Mouse (Mus musculus): ENCODE measurements at regions not wholly inside any gene's neighbourhood (a gene's known extent, or its start where the extent isn't known, plus 50 kb on each side); places are given as distances from the start of the nearest gene placed in this dataset.

DNA sequence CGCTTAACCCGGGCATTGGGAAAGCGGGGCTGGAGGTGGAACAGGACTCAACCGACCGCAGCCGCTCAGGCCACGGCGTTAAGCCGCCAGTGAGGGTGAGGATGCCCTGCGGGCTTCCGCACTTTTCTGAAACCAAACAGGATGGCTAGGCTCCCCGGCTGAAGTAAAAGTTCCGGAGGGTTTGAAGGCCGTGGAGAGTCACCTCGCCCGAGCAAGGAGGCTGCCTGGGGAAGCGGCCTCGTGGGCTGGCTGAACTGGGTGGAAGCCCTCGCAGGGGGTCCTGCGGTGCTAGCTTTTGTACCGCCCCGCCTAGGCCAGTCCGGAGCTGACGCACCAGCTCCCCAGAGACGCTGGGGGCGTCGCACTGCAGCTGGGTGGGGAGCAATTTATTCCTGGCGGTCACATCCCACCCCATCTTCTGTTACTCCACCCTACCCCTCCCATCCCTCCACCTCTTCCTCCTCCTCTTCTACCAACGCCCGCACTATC lies 217.1 kb downstream of the Mef2c start:
- H3K4me3 ChIP-seq (ENCODE audit: insufficient read depth in 1 of 2, low read depth in 2 of 2, low read length in 2 of 2) = no peak overlapping the region
- H3K4me2 ChIP-seq (ENCODE audit: low read depth) = no peak overlapping the region
- ATAC-seq (ENCODE audit: insufficient read depth) = no peak

DNA sequence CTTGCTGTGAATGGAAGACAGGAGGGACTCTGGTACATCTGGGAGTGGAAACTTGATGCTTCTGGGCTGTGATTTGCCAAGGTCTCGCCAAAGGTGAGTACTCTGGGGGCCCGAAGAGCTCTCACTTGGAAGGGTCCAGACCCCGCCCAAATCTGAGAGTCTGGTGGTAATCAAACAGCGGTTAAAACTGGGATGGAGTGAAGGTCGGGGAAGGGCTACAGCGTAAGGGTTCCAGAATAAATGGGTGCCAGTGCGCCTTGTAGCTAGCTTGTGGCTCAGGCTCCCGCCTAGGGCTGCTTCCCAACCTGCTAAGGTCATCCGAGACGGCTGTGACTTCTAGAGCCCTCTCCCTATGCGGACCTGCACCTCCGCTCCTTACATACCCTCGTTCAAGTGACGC lies 217.7 kb downstream of the Mef2c start:
- peaks cover 94% of the 10 kb centered on the region for H3K27me3 ChIP-seq (ENCODE audit: control insufficient read depth, insufficient read depth, low read length)

More for the DNA sequence above, 217.1 kb downstream of the Mef2c start:
- no peaks in the 10 kb centered on the region for H3K36me3 ChIP-seq (replicated peaks; ENCODE audit: control insufficient read depth, insufficient read depth, low read depth)
- no peaks in the 10 kb centered on the region for H3K9me3 ChIP-seq (ENCODE audit: control insufficient read depth, low read length)
- no peaks in the 10 kb centered on the region for H3K4me1 ChIP-seq (replicated peaks; ENCODE audit: control insufficient read depth in 2 of 2, insufficient read depth in 2 of 2, low read length in 1 of 2)
- H3K9ac ChIP-seq (replicated peaks) = no peak overlapping the region
- under 1% methylated on average over 30 of the region's 30 CpGs for WGBS (ENCODE audit: insufficient replicate concordance)
- no peak overlapping the region for H3K27ac ChIP-seq
- TF ChIP-seq CTCF (IDR thresholded peaks at IDR 0.05; ENCODE audit: low read depth) (no peak), EP300 (IDR thresholded peaks at IDR 0.05; ENCODE audit: low read depth) (no peak)
- DNase-seq (ENCODE audit: low read depth in 3 of 3, low spot score in 3 of 3) = no peak
- peaks cover 94% of the 10 kb centered on the region for H3K27me3 ChIP-seq (ENCODE audit: control insufficient read depth, insufficient read depth, low read length)

DNA sequence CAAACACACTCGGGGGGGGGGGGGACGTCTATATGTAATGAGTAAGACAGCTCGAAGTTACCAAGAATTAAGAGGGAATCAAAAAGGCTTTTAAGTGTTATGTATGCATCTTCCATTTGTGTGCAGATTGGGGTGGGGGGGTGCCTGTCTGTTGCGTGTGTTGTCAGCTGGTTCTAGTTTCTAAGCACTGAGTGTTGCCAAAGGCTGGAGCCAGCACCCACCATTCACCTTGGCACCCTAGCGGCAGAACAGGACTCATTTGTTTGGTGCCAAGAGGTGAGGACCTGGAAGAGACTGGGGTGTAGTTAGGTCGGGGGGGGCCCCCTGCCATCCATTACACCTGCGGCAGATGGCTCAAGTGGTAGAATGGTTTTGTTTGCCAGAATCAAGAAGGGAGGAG lies 218.4 kb downstream of the Mef2c start:
- Histone ChIP-seq H3K36me3 (replicated peaks; ENCODE audit: control insufficient read depth, insufficient read depth, low read depth) (no peaks in the 10 kb centered on the region), H3K9me3 (ENCODE audit: control insufficient read depth, low read length) (no peaks in the 10 kb centered on the region), H3K4me3 (ENCODE audit: insufficient read depth in 1 of 2, low read depth in 2 of 2, low read length in 2 of 2) (no peak overlapping the region), H3K4me2 (ENCODE audit: low read depth) (no peak overlapping the region), H3K27ac (no peak overlapping the region), H3K27me3 (ENCODE audit: control insufficient read depth, insufficient read depth, low read length) (peaks cover 94% of the 10 kb centered on the region), H3K9ac (replicated peaks) (no peak overlapping the region), H3K4me1 (replicated peaks; ENCODE audit: control insufficient read depth in 2 of 2, insufficient read depth in 2 of 2, low read length in 1 of 2) (no peaks in the 10 kb centered on the region)
- DNase-seq (ENCODE audit: low read depth in 3 of 3, low spot score in 3 of 3) (no peak), ATAC-seq (ENCODE audit: insufficient read depth) (no peak)
- TF ChIP-seq EP300 (IDR thresholded peaks at IDR 0.05; ENCODE audit: low read depth) (no peak), CTCF (IDR thresholded peaks at IDR 0.05; ENCODE audit: low read depth) (no peak)
- 4% methylated on average over 7 of the region's 7 CpGs for WGBS (ENCODE audit: insufficient replicate concordance)

More for the DNA sequence above, 217.7 kb downstream of the Mef2c start:
- no peak overlapping the region for H3K4me3 ChIP-seq (ENCODE audit: insufficient read depth in 1 of 2, low read depth in 2 of 2, low read length in 2 of 2)
- H3K9me3 ChIP-seq (ENCODE audit: control insufficient read depth, low read length) = no peaks in the 10 kb centered on the region
- TF ChIP-seq CTCF (IDR thresholded peaks at IDR 0.05; ENCODE audit: low read depth) (no peak), EP300 (IDR thresholded peaks at IDR 0.05; ENCODE audit: low read depth) (no peak)
- no peak for DNase-seq (ENCODE audit: low read depth in 3 of 3, low spot score in 3 of 3)
- no peak overlapping the region for H3K9ac ChIP-seq (replicated peaks)
- no peaks in the 10 kb centered on the region for H3K4me1 ChIP-seq (replicated peaks; ENCODE audit: control insufficient read depth in 2 of 2, insufficient read depth in 2 of 2, low read length in 1 of 2)
- H3K36me3 ChIP-seq (replicated peaks; ENCODE audit: control insufficient read depth, insufficient read depth, low read depth) = no peaks in the 10 kb centered on the region
- H3K4me2 ChIP-seq (ENCODE audit: low read depth) = no peak overlapping the region
- 6% methylated on average over 14 of the region's 14 CpGs for WGBS (ENCODE audit: insufficient replicate concordance)
- H3K27ac ChIP-seq = no peak overlapping the region
- no peak for ATAC-seq (ENCODE audit: insufficient read depth)

DNA sequence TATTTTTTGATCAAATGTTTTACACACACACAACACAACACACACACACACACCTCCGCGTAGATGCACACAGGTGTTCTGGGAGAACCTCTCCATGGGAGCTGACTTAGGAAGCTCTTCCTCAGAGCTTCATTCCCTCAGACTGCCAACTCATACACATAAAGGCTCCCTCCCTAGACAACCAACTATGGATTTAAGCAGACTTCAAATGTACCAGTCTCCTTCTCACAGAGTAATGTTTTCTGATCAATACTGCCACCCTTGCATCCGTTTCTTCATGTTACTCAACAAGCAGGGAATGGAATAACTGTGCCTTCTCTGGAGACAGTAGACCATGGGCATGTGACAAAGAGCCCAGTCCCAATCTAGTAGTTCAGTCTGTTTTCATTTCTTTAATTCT lies 219.0 kb downstream of the Mef2c start:
- WGBS (ENCODE audit: insufficient replicate concordance) = 7% methylated on average over 3 of the region's 3 CpGs
- DNase-seq (ENCODE audit: low read depth in 3 of 3, low spot score in 3 of 3) (no peak), ATAC-seq (ENCODE audit: insufficient read depth) (no peak)
- no peak for TF ChIP-seq CTCF (IDR thresholded peaks at IDR 0.05; ENCODE audit: low read depth)
- no peak for TF ChIP-seq EP300 (IDR thresholded peaks at IDR 0.05; ENCODE audit: low read depth)
- Histone ChIP-seq H3K4me3 (ENCODE audit: insufficient read depth in 1 of 2, low read depth in 2 of 2, low read length in 2 of 2) (no peak overlapping the region), H3K36me3 (replicated peaks; ENCODE audit: control insufficient read depth, insufficient read depth, low read depth) (no peaks in the 10 kb centered on the region), H3K27ac (no peak overlapping the region), H3K9me3 (ENCODE audit: control insufficient read depth, low read length) (no peaks in the 10 kb centered on the region), H3K4me2 (ENCODE audit: low read depth) (no peak overlapping the region), H3K27me3 (ENCODE audit: control insufficient read depth, insufficient read depth, low read length) (peaks cover 94% of the 10 kb centered on the region), H3K9ac (replicated peaks) (no peak overlapping the region), H3K4me1 (replicated peaks; ENCODE audit: control insufficient read depth in 2 of 2, insufficient read depth in 2 of 2, low read length in 1 of 2) (no peaks in the 10 kb centered on the region)

DNA sequence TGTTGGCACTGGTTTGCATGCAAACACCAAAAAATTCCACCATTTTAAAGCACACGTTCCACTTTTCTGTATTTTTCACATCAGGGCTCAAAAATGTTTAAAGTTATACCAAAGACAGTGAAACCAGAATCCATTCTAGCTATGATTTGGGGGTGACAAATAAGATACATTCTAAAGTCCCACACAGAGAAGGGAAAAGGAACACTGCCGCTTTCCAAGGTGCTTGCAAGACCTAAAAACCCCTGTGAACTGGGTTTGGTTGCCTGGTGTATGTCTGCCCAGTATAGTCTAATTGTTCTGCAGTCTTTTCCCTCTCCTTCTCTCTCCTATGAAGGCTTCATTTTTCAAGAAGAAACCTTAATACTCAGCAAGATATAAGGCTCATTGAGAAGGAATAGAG lies 219.6 kb downstream of the Mef2c start:
- WGBS (ENCODE audit: insufficient replicate concordance) = 11% methylated on average over 2 of the region's 2 CpGs

More for the DNA sequence above, 219.6 kb downstream of the Mef2c start:
- Histone ChIP-seq H3K4me2 (ENCODE audit: low read depth) (no peak overlapping the region), H3K4me1 (replicated peaks; ENCODE audit: control insufficient read depth in 2 of 2, insufficient read depth in 2 of 2, low read length in 1 of 2) (no peaks in the 10 kb centered on the region), H3K9me3 (ENCODE audit: control insufficient read depth, low read length) (no peaks in the 10 kb centered on the region), H3K4me3 (ENCODE audit: insufficient read depth in 1 of 2, low read depth in 2 of 2, low read length in 2 of 2) (no peak overlapping the region), H3K27me3 (ENCODE audit: control insufficient read depth, insufficient read depth, low read length) (peaks cover 94% of the 10 kb centered on the region), H3K9ac (replicated peaks) (no peak overlapping the region), H3K27ac (no peak overlapping the region), H3K36me3 (replicated peaks; ENCODE audit: control insufficient read depth, insufficient read depth, low read depth) (no peaks in the 10 kb centered on the region)
- no peak for TF ChIP-seq CTCF (IDR thresholded peaks at IDR 0.05; ENCODE audit: low read depth)
- TF ChIP-seq EP300 (IDR thresholded peaks at IDR 0.05; ENCODE audit: low read depth) = no peak
- ATAC-seq (ENCODE audit: insufficient read depth) (no peak), DNase-seq (ENCODE audit: low read depth in 3 of 3, low spot score in 3 of 3) (no peak)

Data from liver, embryonic 14.5 days (tissue).